Mouse (Mus musculus) left cerebral cortex, adult 8-10 months (tissue): Measurements from ENCODE around the gene Selenom. TPM values are rescaled to one million over a fixed set of nuclear protein-coding genes. Genes with fewer than 3 reads are reported as not detected.

ENCODE experiments used
- DNase-seq, 2 experiments: peaks; one replicate each; pipeline ENCODE4 v3.0.0; 2022; ENCODE audit warnings: low spot score in 2 of 2
- total RNA-seq, 4 experiments: library from RNA; stranded (reverse); gene quantifications; 2 replicates each; pipeline ENCODE4 v1.2.4; 2022

The Selenom gene
- total RNA-seq, 4 experiments from 2014 or later, result 149 to 172 (median 160) TPM

DNA sequence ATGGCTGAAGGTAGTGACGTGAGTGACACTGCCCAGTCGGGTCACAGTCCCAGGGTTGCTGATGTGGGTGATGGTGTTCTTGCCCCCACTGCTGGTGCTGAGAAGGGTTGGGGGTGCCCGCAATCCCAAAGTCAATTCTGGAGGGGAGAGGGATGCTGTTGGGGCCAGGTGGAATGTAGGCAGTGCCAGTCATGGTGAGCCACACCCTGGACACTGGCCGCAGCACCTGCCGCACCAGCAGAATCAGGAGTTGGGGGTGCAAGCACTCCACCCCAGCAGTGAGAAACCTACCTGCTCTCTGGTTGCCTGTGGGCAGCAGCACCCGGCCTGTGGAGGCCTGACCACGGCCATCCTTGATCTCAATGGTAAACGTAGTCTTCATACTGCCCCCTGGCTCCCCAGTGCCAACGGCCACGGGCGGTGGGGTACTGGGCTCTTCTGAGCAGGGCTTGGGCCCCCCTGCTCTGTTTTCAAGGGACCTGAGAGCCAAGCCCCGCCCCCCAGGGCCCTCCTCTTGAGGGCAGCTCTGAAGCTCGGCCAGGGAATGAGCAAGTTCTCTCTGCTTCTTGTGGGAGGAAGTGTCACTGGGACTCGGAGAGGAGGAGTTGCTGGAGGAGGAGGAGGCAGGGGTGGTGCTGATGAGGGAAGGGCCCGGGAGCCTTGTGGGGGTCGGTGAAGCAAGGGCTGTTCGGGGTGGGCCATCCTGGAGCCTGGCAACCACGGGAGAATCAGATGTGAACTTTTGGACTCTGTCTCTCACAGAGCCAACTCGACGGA, 15.2 kb downstream of the Selenom start:
- DNase-seq, result no peak

GRCm38 (mm10) chr11:3530731-3531130, 16.2 kb downstream of the Selenom start:
- no peak for DNase-seq

- DNase-seq, result no peak
Observed at GRCm38 (mm10) chr11:3531634-3532033, 17.1 kb downstream of the Selenom start.

DNA sequence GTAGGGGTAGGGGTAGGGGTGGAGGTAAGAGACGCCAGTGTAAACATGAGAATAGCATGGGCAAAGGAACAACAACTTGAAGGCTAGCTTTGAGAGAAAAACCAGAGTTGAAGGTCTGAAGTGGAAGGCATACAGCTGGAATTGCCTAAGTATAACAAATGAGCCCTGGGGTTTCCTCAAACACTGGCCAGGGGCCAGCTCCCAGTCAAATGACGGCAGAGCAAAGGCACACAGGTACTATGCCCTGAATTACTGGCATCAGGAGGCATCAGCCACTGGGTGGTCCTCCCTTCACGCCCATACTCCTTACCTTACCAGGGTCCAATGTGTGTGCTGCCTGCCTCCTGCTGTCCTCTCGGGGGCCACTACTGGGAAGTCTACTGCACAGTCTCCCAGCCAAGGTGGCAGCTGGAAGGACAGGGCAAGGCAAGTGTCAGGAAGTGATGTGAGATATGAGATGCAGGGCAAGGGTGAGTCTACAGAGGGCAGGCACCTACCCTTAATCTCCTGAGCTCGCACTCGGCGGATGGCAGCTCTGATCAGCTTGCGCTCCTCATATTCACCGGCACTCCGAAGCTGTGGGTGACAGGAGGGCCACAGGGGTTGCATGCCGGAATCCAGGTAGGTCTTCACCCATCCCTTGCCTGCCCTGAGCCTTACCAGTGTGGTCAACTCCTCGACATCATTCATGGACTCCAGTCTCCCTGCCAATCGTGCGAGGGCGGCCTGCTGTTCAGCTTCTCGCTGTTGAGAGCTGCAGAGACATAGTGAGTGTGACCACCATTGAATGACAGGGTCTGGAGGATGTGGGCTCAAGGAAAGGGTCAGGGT, 17.8 kb downstream of the Selenom start:
- no peak for DNase-seq

- DNase-seq, result no peak
Observed at GRCm38 (mm10) chr11:3533406-3533932, 19.0 kb downstream of the Selenom start.

DNA sequence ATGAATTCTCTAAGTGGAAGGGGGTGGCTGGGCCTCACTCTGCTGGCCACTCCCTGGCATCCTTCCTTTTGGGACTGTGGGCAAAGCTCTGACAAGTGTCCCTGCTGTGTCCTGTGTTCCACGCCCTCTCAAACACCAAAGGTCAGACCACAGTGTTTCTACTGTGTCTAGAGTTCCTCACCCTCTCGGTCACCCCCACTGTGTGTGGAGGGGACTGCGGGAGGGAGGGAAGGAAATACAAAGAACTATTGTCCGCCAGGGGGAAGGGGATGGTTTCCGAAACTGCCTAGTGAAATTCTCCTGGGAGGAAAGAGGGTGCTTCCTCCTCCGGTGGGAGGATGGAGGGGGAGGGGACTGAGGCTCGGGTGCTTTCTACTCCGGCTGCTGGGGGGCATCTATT, 20.5 kb downstream of the Selenom start:
- DNase-seq, result no peak

DNA sequence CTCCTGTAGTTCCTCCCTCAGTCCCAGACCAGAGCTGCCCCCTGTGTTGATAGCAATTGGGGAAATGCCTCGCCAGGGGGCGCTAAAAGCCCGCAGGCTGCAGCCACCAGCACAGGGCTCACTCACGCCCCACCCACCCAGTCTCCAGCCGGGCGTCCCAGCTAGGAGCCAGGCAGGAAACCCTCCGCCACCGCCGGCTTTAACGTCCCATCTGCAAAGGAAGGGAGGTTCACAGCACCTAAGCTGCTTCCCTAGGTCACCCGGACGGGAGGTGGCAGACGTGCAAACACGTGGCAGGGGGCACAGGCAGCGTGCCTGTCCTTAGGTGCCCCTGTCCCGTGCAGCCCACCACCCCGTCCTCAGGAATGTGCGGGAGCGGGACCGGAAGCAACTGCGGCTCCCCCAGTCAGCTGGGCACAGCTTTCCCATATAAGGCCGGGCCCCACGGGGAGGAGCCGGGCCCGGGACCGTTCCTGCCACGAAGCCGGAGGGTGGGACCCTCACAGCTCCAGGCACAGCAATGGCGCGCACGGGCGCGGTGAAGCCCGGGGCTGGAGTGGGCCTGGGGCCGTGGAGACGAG, 21.0 kb downstream of the Selenom start:
- peak; percentile 86 to 91 for DNase-seq

DNA sequence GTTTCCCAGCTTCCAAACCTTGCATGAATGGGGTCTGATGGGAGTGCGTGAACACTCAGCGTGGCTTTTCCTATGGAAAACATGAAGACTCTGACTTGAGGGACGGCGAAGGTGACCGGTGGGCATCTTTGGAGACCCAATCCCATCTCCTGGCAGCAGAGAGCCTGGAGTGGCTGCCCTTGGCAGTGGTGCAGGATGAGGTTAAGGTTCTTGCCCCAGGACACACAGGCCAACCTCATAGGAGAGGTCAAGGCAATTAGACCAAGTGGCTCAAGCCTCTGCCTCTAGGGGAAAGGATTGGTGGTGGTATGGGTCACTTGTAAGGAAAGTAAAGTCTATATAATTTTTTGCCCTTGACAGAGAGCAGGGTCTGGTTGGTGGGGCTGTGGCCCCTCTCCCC, 21.6 kb downstream of the Selenom start:
- no peak for DNase-seq

DNA sequence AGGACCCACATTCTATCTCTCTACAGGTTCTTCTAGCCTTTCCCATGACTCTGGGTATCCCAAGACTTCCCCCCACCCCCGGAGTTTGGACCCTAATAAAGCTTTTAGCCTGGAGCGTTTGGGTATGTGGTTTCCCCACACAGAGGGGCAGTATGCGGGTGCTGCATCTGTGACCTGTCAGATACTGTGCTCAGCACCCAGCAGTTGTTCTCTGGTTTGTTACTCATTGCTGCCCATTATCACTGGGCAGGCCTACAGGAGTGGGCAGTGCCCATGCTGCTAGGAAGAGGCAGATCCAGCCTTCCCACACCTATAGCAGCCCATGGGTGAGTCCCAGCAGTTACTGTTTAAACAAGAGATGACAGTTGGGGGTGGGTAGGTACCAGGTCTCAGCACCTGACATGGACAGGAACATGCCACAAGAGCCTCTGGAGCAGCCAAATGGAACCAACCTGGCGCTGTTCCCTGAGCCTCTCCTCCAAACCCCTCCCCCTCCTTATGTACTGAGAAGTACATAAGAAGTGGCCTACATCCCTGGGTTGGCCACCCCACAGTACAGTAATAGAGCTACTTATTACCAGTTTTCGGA, 22.4 kb downstream of the Selenom start:
- DNase-seq, result no peak

- no peak for DNase-seq
Observed at GRCm38 (mm10) chr11:3537711-3538110, 23.2 kb downstream of the Selenom start.

GRCm38 (mm10) chr11:3538341-3538740, 23.9 kb downstream of the Selenom start:
- no peak for DNase-seq

DNA sequence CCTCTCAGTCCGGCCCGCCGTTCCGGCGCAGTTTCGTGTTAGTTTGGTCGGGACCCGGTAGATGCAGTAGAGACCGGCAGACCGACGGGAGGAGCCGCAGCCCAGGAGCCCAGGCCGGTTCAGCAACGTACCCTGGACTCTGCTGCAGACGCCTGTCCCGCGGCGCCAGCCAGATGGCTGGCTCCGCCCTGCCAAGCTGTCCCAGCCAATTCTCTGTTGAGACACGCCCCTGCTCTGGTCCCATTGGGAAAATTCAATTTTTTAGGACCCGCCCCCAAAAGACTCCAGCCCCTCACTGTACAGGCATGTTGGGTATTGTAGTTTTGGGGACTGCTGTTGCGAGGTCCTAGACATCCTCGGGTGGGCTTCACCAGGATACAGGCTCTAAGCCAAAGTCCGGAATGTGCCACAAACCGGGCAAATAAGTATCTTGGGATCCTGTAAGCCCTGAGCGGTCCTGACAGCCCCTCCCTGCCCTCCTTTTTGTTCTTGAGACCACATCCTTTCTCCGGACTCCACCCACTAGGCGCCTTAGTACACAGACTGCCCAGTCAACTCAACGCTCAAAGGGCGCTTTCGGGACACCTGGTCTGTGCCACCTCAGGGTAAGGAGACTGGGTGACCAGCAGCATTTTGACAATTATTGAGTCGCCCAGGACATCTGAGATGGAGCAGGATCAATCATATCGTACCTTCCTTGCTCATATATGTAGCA, 24.8 kb downstream of the Selenom start:
- peak; percentile 67 to 88 for DNase-seq

DNA sequence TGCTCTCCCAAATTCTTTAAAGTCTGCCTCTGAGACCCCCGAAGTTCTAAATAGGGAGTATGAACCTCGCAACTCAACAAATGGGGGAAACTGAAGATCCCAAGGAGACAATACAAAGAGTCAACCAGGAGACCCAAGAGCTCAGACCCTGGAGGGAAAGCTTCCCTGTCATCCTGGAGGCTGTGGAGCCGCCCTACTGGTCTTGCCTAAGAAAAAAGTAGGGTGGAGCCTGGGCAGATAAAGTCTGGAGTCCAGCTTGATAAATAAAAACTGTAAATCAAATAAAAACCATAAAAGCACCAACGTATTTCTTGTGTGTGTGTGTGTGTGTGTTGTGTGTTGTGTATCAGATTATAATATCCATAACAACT, 25.3 kb downstream of the Selenom start:
- DNase-seq, result no peak

DNA sequence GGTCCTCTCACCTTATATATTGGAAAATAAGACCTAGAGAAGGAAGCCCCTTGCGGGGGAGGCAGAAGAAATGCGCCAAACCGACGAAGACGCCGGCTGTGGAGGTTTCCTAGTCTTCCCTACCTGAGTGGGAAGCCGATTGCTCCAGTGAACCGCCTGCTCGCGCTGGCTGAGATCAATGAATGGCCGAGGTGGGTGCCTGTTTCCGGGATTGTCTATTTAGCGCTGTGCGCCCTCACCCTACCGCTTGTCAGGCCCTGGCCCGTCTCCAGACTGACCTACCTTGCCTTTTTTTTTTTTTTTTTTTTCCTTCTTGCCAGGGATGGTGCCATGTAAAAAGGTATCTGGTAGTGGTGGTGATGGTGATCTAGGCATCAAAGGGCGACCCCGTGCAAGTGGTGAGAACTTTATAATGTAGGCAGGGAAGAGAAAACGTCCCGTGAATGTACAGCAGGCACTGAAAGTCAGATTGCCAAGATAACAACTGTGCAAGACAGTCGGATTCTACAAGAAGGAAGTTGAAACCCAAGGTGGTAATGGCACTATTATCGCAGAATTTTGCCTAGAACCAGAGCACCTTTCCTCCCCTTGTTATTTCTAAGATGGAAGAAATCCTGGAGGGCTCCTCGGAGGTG, 26.1 kb downstream of the Selenom start, which contains the start of gene Smtn:
Smtn (minus strand) TSS at position 162 of the 635 bp plus-strand sequence.
- DNase-seq, result no peak

GRCm38 (mm10) chr11:3541932-3542331, 27.4 kb downstream of the Selenom start:
- no peak for DNase-seq

DNA sequence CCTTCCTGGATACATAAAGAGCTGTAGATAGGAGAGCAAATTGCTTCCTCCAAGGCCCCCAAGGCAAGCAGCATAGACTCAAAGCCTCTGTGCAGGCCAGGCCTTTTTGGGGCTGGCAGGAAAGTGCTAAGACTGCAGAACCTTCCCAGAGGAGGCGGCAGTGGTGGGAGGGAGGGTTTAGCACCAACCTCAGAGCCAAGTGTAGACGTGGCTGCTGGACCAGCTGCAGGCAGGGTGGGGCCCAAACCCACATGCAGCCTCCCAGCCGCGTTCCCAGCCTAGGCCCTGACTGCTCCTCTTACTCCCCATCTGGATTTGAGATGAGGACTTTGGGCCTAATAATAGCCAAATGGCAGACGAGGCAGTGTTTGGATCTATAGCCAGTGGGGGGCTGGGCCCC, 28.5 kb downstream of the Selenom start:
- no peak for DNase-seq

- DNase-seq, result no peak
Observed at GRCm38 (mm10) chr11:3544409-3544808, 29.9 kb downstream of the Selenom start.

- DNase-seq, result no peak
Observed at GRCm38 (mm10) chr11:3545531-3546241, 31.2 kb downstream of the Selenom start.

DNA sequence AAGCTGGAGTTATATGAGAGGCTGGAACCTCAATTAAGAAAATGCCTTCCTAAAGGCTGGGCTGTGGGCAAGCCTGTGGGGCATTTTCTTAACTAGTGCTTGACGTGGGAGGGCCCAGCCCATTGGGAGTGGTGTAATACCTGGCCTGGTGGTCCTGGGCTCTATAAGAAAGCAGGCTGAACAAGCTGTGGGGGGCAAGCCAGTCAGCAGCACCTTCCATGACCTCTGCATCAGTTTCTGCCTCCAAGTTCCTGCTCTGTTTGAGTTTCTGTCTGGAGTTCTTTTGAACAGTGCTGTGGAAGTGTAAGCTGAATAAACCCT, 31.7 kb downstream of the Selenom start:
- DNase-seq, result no peak

- DNase-seq, result no peak
Observed at GRCm38 (mm10) chr11:3547047-3547446, 32.6 kb downstream of the Selenom start.
